Mouse (Mus musculus): ENCODE measurements around the gene Rasa2. TPM values are rescaled to one million over a fixed set of nuclear protein-coding genes. Genes with fewer than 3 reads are reported as not detected.

Rasa2 gene
- total and polyA plus RNA-seq, 3 experiments, result 9.5 to 11.3 TPM; not detected in 1

GRCm38 (mm10) chr9:96543643-96544640, 87.5 kb downstream of the Rasa2 start:
- H3K79me2 ChIP-seq (ENCODE audit: control insufficient read depth, insufficient read depth, low read length, poor library complexity), result no peaks in the 10 kb centered on the region
- no peaks in the 10 kb centered on the region for H3K4me1 ChIP-seq (ENCODE audit: control insufficient read depth in 1 of 2, insufficient read depth in 2 of 2, low read length in 2 of 2)
- H3K4me3 ChIP-seq (ENCODE audit: control insufficient read depth in 1 of 2, insufficient read depth in 1 of 2, low read depth in 2 of 2, low read length in 2 of 2), result no peak overlapping the region
- no peaks in the 10 kb centered on the region for H3K27me3 ChIP-seq (ENCODE audit: control insufficient read depth in 1 of 2, insufficient read depth in 2 of 2, low read length in 2 of 2)
- H3K27ac ChIP-seq (ENCODE audit: control insufficient read depth, low read depth, low read length), result no peak overlapping the region
- no peak for DNase-seq (ENCODE audit: low read depth, low spot score)
- no peak overlapping the region for H3K9ac ChIP-seq (ENCODE audit: control insufficient read depth, low read depth, low read length, poor library complexity, severe bottlenecking)
- TF ChIP-seq CHD2 (IDR thresholded peaks at IDR 0.05; ENCODE audit: low read length) (no peak), ZMIZ1 (IDR thresholded peaks at IDR 0.05; ENCODE audit: low read depth, low read length) (no peak), ZNF384 (IDR thresholded peaks at IDR 0.05; ENCODE audit: low read depth, low read length) (no peak), USF1 (IDR thresholded peaks at IDR 0.05; ENCODE audit: low read depth, low read length) (no peak), HCFC1 (IDR thresholded peaks at IDR 0.05; ENCODE audit: low read depth, low read length) (no peak)
- H3K9me3 ChIP-seq (replicated peaks; ENCODE audit: insufficient read depth, low read length), result no peaks in the 10 kb centered on the region
- peaks cover 0 to 17% of the 10 kb centered on the region in 2 experiments; a peak in 2 of 4 replicates for H3K36me3 ChIP-seq (ENCODE audit: control insufficient read depth in 1 of 2, insufficient read depth in 2 of 2, low read length in 2 of 2)

- Histone ChIP-seq H3K4me3 (ENCODE audit: control insufficient read depth in 1 of 2, insufficient read depth in 1 of 2, low read depth in 2 of 2, low read length in 2 of 2) (no peak overlapping the region), H3K4me1 (ENCODE audit: control insufficient read depth in 1 of 2, insufficient read depth in 2 of 2, low read length in 2 of 2) (peaks cover 3 to 10% of the 10 kb centered on the region in 2 experiments; a peak in 3 of 4 replicates), H3K27me3 (ENCODE audit: control insufficient read depth in 1 of 2, insufficient read depth in 2 of 2, low read length in 2 of 2) (no peaks in the 10 kb centered on the region), H3K27ac (ENCODE audit: control insufficient read depth, low read depth, low read length) (no peak overlapping the region), H3K79me2 (ENCODE audit: control insufficient read depth, insufficient read depth, low read length, poor library complexity) (no peaks in the 10 kb centered on the region), H3K9me3 (replicated peaks; ENCODE audit: insufficient read depth, low read length) (no peaks in the 10 kb centered on the region), H3K36me3 (ENCODE audit: control insufficient read depth in 1 of 2, insufficient read depth in 2 of 2, low read length in 2 of 2) (peaks cover 3 to 8% of the 10 kb centered on the region in 2 experiments), H3K9ac (ENCODE audit: control insufficient read depth, low read depth, low read length, poor library complexity, severe bottlenecking) (no peak overlapping the region)
- no peak for DNase-seq (ENCODE audit: low read depth, low spot score)
- TF ChIP-seq EP300 (IDR thresholded peaks at IDR 0.05; ENCODE audit: low read depth in 1 of 2, low read length in 2 of 2) (no peak), UBTF (IDR thresholded peaks at IDR 0.05; ENCODE audit: borderline replicate concordance, insufficient read depth, low read depth, low read length) (no peak), SIN3A (IDR thresholded peaks at IDR 0.05; ENCODE audit: low read length) (no peak), NELFE (IDR thresholded peaks at IDR 0.05; ENCODE audit: low read depth, low read length) (no peak), MAFK (IDR thresholded peaks at IDR 0.05; ENCODE audit: borderline replicate concordance, low read depth, low read length) (no peak), ELF1 (IDR thresholded peaks at IDR 0.05; ENCODE audit: low read depth, low read length) (no peak), ETS1 (IDR thresholded peaks at IDR 0.05; ENCODE audit: low read depth, low read length) (no peak), ZKSCAN1 (IDR thresholded peaks at IDR 0.05; ENCODE audit: low read depth, low read length) (no peak), MXI1 (IDR thresholded peaks at IDR 0.05; ENCODE audit: low read depth, low read length) (no peak), POLR2AphosphoS5 (IDR thresholded peaks at IDR 0.05; ENCODE audit: borderline replicate concordance, low read depth, low read length) (no peak), KAT2A (conservative IDR thresholded peaks at IDR 0.05; ENCODE audit: low read depth, low read length) (no peak)
Measured at GRCm38 (mm10) chr9:96538916-96539315, 92.5 kb downstream of the Rasa2 start.

Data from MEL (cell line).